Comparison of ENCODE assay signal across 12 mouse cellular contexts in the genomic region with DNA sequence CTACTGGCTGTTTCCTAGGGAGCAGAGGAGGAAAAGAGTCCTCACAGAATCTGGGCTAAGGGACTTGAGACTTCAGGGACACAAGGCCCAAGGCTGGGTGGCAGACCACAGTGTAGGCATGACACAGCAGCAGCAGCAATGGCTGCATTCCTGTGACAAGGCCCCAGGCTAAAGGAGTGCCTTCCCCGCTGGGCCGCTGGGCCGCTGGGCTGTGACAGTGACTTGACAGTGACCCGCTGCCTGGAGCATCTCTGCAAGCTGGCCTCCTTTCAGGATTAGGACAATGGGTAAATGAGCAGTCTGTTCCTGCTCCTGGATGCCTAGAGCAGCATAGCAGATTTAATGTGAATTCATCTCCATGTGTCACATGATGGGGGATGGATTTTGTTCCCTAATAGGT. TPM values are rescaled to one million over a fixed set of nuclear protein-coding genes. Genes with fewer than 3 reads are reported as not detected.
DNase-seq lines count a peak whose midpoint lies in the region; ATAC-seq and TF ChIP-seq lines count a peak whose summit lies in the region.
"Had no signal": no experiment of that assay in that cellular context is flagged by ENCODE, and none has a peak within 500 bp of the region (broad histone marks: within the 10 kb centered on the region; RNA-seq: fewer than 3 reads in every experiment).

No protein-coding gene starts in this region.

- no peak overlapping the region for H3K4me2 ChIP-seq in forebrain, embryonic 12.5 days
- no peak overlapping the region for H3K4me2 ChIP-seq in forebrain, embryonic 14.5 days (ENCODE audit: low read length)
- no peak overlapping the region for H3K4me2 ChIP-seq in hindbrain, embryonic 13.5 days
- H3K4me2 ChIP-seq in midbrain, embryonic 12.5 days (replicated peaks), result no peak overlapping the region

- no peak for DNase-seq in forebrain, embryonic 14.5 days (ENCODE audit: low spot score)
- no peak for DNase-seq in layer of hippocampus, postnatal 36 days
- no peak for DNase-seq in spleen, adult 12 weeks (ENCODE audit: low spot score)
- no peak for DNase-seq in right cerebral cortex, postnatal 36 days (ENCODE audit: low spot score in 2 of 2)
- DNase-seq: gastrocnemius, postnatal 14 days; heart, postnatal 10 days; kidney, postnatal 25 days had no signal

- H3K9me3 ChIP-seq in forebrain, embryonic 12.5 days, result no peaks in the 10 kb centered on the region
- H3K9me3 ChIP-seq in forebrain, embryonic 14.5 days (replicated peaks; ENCODE audit: control insufficient read depth, low read length), result no peaks in the 10 kb centered on the region
- no peaks in the 10 kb centered on the region for H3K9me3 ChIP-seq in ES-Bruce4 (replicated peaks; ENCODE audit: control insufficient read depth, insufficient read depth, low read length, poor library complexity, severe bottlenecking)
- H3K9me3 ChIP-seq in hindbrain, embryonic 13.5 days, result no peaks in the 10 kb centered on the region
- no peaks in the 10 kb centered on the region for H3K9me3 ChIP-seq in midbrain, embryonic 12.5 days

- H3K9ac ChIP-seq in forebrain, embryonic 12.5 days, result 0 out of 2 replicates have a peak overlapping the region, but pooled peaks have one; percentile 5
- H3K9ac ChIP-seq in forebrain, embryonic 14.5 days (ENCODE audit: low read length), result no peak overlapping the region
- H3K9ac ChIP-seq in ES-Bruce4 (ENCODE audit: low read depth, poor library complexity, severe bottlenecking), result no peak overlapping the region
- H3K9ac ChIP-seq in hindbrain, embryonic 13.5 days, result no peak overlapping the region; the same call in 1 of the 2 replicates
- no peak overlapping the region; the same call in 1 of the 2 replicates for H3K9ac ChIP-seq in midbrain, embryonic 12.5 days (replicated peaks)

- TF ChIP-seq EP300 in ES-Bruce4 (IDR thresholded peaks at IDR 0.05; ENCODE audit: insufficient read depth, low read depth, low read length), result peak; percentile 95

- peak overlapping the region; percentile 70; the same call in 1 of the 2 replicates for H3K27ac ChIP-seq in forebrain, embryonic 12.5 days
- H3K27ac ChIP-seq in forebrain, embryonic 14.5 days (ENCODE audit: low read depth, low read length), result no peak overlapping the region; the same call in 1 of the 2 replicates
- peak overlapping the region; percentile 62 for H3K27ac ChIP-seq in ES-Bruce4 (ENCODE audit: insufficient read depth, low read length)
- peak overlapping the region; percentile 8 for H3K27ac ChIP-seq in hindbrain, embryonic 13.5 days
- peak overlapping the region; percentile 54 for H3K27ac ChIP-seq in midbrain, embryonic 12.5 days (replicated peaks)
- H3K27ac ChIP-seq: stomach, postnatal 0 days had no signal

- H3K4me3 ChIP-seq in forebrain, embryonic 12.5 days (replicated peaks), result no peak overlapping the region
- H3K4me3 ChIP-seq in forebrain, embryonic 14.5 days (ENCODE audit: low read depth, low read length), result no peak overlapping the region
- no peak overlapping the region for H3K4me3 ChIP-seq in ES-Bruce4 (ENCODE audit: low read depth, low read length)
- H3K4me3 ChIP-seq in hindbrain, embryonic 13.5 days, result no peak overlapping the region
- no peak overlapping the region for H3K4me3 ChIP-seq in midbrain, embryonic 12.5 days

- H3K4me1 ChIP-seq in forebrain, embryonic 12.5 days, result peaks cover 29% of the 10 kb centered on the region
- H3K4me1 ChIP-seq in forebrain, embryonic 14.5 days (ENCODE audit: control insufficient read depth, insufficient read depth, low read length), result peaks cover 9% of the 10 kb centered on the region; the same call in 1 of the 2 replicates
- H3K4me1 ChIP-seq in ES-Bruce4 (ENCODE audit: control insufficient read depth, insufficient read depth, low read length), result peaks cover 5% of the 10 kb centered on the region
- peaks cover 19% of the 10 kb centered on the region for H3K4me1 ChIP-seq in hindbrain, embryonic 13.5 days (replicated peaks)
- peaks cover 19% of the 10 kb centered on the region for H3K4me1 ChIP-seq in midbrain, embryonic 12.5 days

- no peak for TF ChIP-seq POLR2A in ES-Bruce4 (IDR thresholded peaks at IDR 0.05; ENCODE audit: insufficient read depth, low read length)

- peaks cover 6% of the 10 kb centered on the region; the same call in 1 of the 2 replicates for H3K27me3 ChIP-seq in forebrain, embryonic 12.5 days
- no peaks in the 10 kb centered on the region for H3K27me3 ChIP-seq in forebrain, embryonic 14.5 days (replicated peaks; ENCODE audit: control insufficient read depth, insufficient read depth, low read length)
- H3K27me3 ChIP-seq in ES-Bruce4 (ENCODE audit: control insufficient read depth, insufficient read depth, low read length, poor library complexity, severe bottlenecking), result no peaks in the 10 kb centered on the region
- H3K27me3 ChIP-seq in hindbrain, embryonic 13.5 days, result no peaks in the 10 kb centered on the region
- peaks cover 8% of the 10 kb centered on the region; the same call in 1 of the 2 replicates for H3K27me3 ChIP-seq in midbrain, embryonic 12.5 days

- no peak for TF ChIP-seq CTCF in ES-Bruce4 (IDR thresholded peaks at IDR 0.05; ENCODE audit: low read depth, low read length)

- H3K36me3 ChIP-seq in forebrain, embryonic 12.5 days (replicated peaks), result no peaks in the 10 kb centered on the region
- no peaks in the 10 kb centered on the region for H3K36me3 ChIP-seq in forebrain, embryonic 14.5 days (ENCODE audit: control insufficient read depth, insufficient read depth, low read length)
- H3K36me3 ChIP-seq in ES-Bruce4 (ENCODE audit: control insufficient read depth, insufficient read depth, low read length, poor library complexity, severe bottlenecking), result no peaks in the 10 kb centered on the region
- H3K36me3 ChIP-seq in hindbrain, embryonic 13.5 days, result no peaks in the 10 kb centered on the region
- H3K36me3 ChIP-seq in midbrain, embryonic 12.5 days, result no peaks in the 10 kb centered on the region

- WGBS in forebrain, embryonic 12.5 days, result 48% methylated on average over 4 of the region's 4 CpGs
- WGBS in forebrain, embryonic 14.5 days, result 34% methylated on average over 4 of the region's 4 CpGs
- 10% methylated on average over 4 of the region's 4 CpGs for WGBS in hindbrain, embryonic 13.5 days
- 25% methylated on average over 4 of the region's 4 CpGs for WGBS in midbrain, embryonic 12.5 days

- no peak for ATAC-seq in forebrain, embryonic 12.5 days (ENCODE audit: low FRiP score)
- ATAC-seq in forebrain, embryonic 14.5 days, result no peak
- no peak for ATAC-seq in hindbrain, embryonic 13.5 days (ENCODE audit: low FRiP score)
- no peak for ATAC-seq in midbrain, embryonic 12.5 days (ENCODE audit: low FRiP score, low read depth)

RNA-seq across cellular contexts. Expression of a gene that starts 2.9 kb away (rescaled TPM):
- polyA plus RNA-seq in forebrain, embryonic 12.5 days (2016; fragmentation: Nextera tagmentation; extraction: Ambion mirVana), result 434 and 458 TPM in 2 replicates
- 555 and 632 TPM in 2 replicates for polyA plus RNA-seq in forebrain, embryonic 14.5 days (2014; fragmentation: Nextera tagmentation; extraction: Ambion mirVana)
- 479 and 507 TPM in 2 replicates for polyA plus RNA-seq in ES-Bruce4 (2011; ENCODE audit: insufficient read depth, insufficient read length, low read depth, missing spikeins)
- 509 and 531 TPM in 2 replicates for polyA plus RNA-seq in hindbrain, embryonic 13.5 days (2015; fragmentation: Nextera tagmentation; extraction: Ambion mirVana)
- 483 and 524 TPM in 2 replicates for polyA plus RNA-seq in midbrain, embryonic 12.5 days (2016; fragmentation: Nextera tagmentation; extraction: Ambion mirVana)
- total RNA-seq in layer of hippocampus, postnatal 36 days (2021), result 100 to 1,000 TPM; 445 to 446 TPM

RNA-seq across cellular contexts. Expression of a gene that starts 4.5 kb away (rescaled TPM):
- 183 and 184 TPM in 2 replicates for polyA plus RNA-seq in forebrain, embryonic 12.5 days (2016; fragmentation: Nextera tagmentation; extraction: Ambion mirVana)
- polyA plus RNA-seq in forebrain, embryonic 14.5 days (2014; fragmentation: Nextera tagmentation; extraction: Ambion mirVana), result 205 and 219 TPM in 2 replicates
- polyA plus RNA-seq in ES-Bruce4 (2011; ENCODE audit: insufficient read depth, insufficient read length, low read depth, missing spikeins), result 176 and 180 TPM in 2 replicates
- 150 and 154 TPM in 2 replicates for polyA plus RNA-seq in hindbrain, embryonic 13.5 days (2015; fragmentation: Nextera tagmentation; extraction: Ambion mirVana)
- 172 and 173 TPM in 2 replicates for polyA plus RNA-seq in midbrain, embryonic 12.5 days (2016; fragmentation: Nextera tagmentation; extraction: Ambion mirVana)
- 10 to 100 TPM; 74.8 to 86.0 TPM for total RNA-seq in layer of hippocampus, postnatal 36 days (2021)

RNA-seq across cellular contexts. Expression of a gene that starts 27.6 kb away (rescaled TPM):
- polyA plus RNA-seq in forebrain, embryonic 12.5 days (2016; fragmentation: Nextera tagmentation; extraction: Ambion mirVana), result 3.4 and 3.6 TPM in 2 replicates
- polyA plus RNA-seq in forebrain, embryonic 14.5 days (2014; fragmentation: Nextera tagmentation; extraction: Ambion mirVana), result 1.1 and 1.5 TPM in 2 replicates
- 6.5 and 6.9 TPM in 2 replicates for polyA plus RNA-seq in ES-Bruce4 (2011; ENCODE audit: insufficient read depth, insufficient read length, low read depth, missing spikeins)
- 2.5 and 2.8 TPM in 2 replicates for polyA plus RNA-seq in hindbrain, embryonic 13.5 days (2015; fragmentation: Nextera tagmentation; extraction: Ambion mirVana)
- 4.5 and 5.6 TPM in 2 replicates for polyA plus RNA-seq in midbrain, embryonic 12.5 days (2016; fragmentation: Nextera tagmentation; extraction: Ambion mirVana)
- total RNA-seq in layer of hippocampus, postnatal 36 days (2021), result 1 to 10 TPM; 3.2 to 4.2 TPM

RNA-seq across cellular contexts. Expression of a gene that starts 47.8 kb away (rescaled TPM):
- 5.8 and 5.9 TPM in 2 replicates for polyA plus RNA-seq in forebrain, embryonic 12.5 days (2016; fragmentation: Nextera tagmentation; extraction: Ambion mirVana)
- polyA plus RNA-seq in forebrain, embryonic 14.5 days (2014; fragmentation: Nextera tagmentation; extraction: Ambion mirVana), result 2.1 and 3.1 TPM in 2 replicates
- 10.6 and 11.0 TPM in 2 replicates for polyA plus RNA-seq in ES-Bruce4 (2011; ENCODE audit: insufficient read depth, insufficient read length, low read depth, missing spikeins)
- polyA plus RNA-seq in hindbrain, embryonic 13.5 days (2015; fragmentation: Nextera tagmentation; extraction: Ambion mirVana), result 5.2 and 6.1 TPM in 2 replicates
- 7.6 and 8.5 TPM in 2 replicates for polyA plus RNA-seq in midbrain, embryonic 12.5 days (2016; fragmentation: Nextera tagmentation; extraction: Ambion mirVana)
- total RNA-seq in layer of hippocampus, postnatal 36 days (2021), result 10 to 100 TPM; 10.9 to 11.0 TPM

RNA-seq across cellular contexts. Expression of a gene that starts 55.7 kb away (rescaled TPM):
- 85.5 and 115 TPM in 2 replicates for polyA plus RNA-seq in forebrain, embryonic 12.5 days (2016; fragmentation: Nextera tagmentation; extraction: Ambion mirVana)
- 33.2 and 40.0 TPM in 2 replicates for polyA plus RNA-seq in forebrain, embryonic 14.5 days (2014; fragmentation: Nextera tagmentation; extraction: Ambion mirVana)
- 156 and 164 TPM in 2 replicates for polyA plus RNA-seq in ES-Bruce4 (2011; ENCODE audit: insufficient read depth, insufficient read length, low read depth, missing spikeins)
- 43.7 and 53.1 TPM in 2 replicates for polyA plus RNA-seq in hindbrain, embryonic 13.5 days (2015; fragmentation: Nextera tagmentation; extraction: Ambion mirVana)
- 109 and 168 TPM in 2 replicates for polyA plus RNA-seq in midbrain, embryonic 12.5 days (2016; fragmentation: Nextera tagmentation; extraction: Ambion mirVana)
- 1 to 10 TPM; 5.5 to 6.6 TPM for total RNA-seq in layer of hippocampus, postnatal 36 days (2021)
